Mouse (Mus musculus): ENCODE measurements around the gene Gm11733. TPM values are rescaled to one million over a fixed set of nuclear protein-coding genes. Genes with fewer than 3 reads are reported as not detected.
A peak's percentile ranks its signal among the peaks of the same experiment; 100 is the strongest.

Gm11733 gene
- total RNA-seq, 2 experiments from 2014 or later = not detected

DNA sequence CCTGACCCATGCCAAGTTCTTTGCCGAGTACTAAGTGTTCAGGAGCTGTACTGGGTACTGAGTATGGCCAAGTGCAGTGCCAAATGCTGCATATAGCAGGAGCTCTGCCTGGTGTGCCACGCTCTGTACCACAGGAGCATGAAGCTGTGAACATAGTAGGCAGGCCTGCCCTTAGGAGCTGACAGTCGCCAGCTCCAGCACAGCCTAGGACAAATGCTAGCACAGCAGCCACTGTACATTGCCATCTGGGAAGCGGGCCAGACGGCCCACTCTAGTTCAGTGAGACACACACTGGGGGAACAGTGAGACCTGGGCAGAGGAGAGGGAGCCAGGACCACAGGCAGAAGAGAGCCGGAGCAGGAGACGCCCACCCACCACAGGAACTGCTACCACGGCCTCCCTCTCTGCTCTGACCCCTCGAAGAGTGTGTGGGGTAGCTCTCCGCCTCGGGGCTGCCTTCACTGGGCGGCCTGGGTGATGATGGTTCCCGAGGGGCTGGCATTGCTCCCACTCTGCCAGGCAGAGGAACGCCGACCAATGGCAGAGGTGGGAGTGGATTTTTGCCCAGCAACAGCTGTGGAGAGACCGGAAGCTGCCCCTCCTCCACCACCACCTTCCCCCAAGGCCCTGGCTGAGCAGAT, 38.8 kb downstream of the Gm11733 start:
- intact Hi-C loops (cut with DNase I) = no loop called here
- DNase-seq (ENCODE audit: low spot score in 2 of 2) = peak; percentile 68 to 82

DNA sequence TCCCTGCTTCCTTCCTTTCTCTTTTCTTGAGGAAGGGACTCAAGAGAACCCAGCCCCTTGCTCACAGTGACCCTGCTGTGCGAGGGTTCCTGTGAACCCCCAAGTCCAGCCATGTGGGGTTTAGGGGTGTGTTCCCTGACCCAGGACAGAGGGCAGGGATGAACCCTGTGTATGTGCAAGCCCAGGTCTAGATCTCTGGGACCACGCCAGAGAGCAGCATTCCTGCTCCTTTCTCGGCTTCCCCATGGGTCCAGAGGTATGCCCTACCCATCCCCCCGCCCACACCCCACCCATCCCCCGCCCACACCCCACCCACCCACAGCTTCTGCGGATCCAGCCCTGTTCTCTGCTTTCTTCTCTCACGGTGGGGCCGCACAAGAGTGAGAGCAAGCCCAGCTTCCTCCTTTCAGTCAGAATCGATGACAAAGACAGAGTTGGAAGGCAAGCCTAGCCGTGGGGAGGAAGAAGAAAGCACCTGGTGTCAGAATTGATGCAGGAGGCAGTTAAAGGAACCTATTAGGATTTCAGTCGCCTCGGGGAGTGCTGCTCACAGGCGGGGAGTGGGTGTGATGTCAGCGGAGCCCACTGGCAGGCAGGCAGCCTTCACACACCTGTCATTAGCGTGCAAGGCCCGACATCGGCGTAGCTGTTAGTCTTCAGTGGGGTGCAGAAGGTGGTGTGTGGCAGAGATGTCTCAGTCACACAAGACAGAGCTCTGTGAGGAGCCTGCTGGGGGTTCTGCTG, 41.6 kb downstream of the Gm11733 start:
- peak in 1 of 2 experiments; percentile 26 for DNase-seq (ENCODE audit: low spot score in 2 of 2)
- intact Hi-C loops (cut with DNase I) = no loop called here

DNA sequence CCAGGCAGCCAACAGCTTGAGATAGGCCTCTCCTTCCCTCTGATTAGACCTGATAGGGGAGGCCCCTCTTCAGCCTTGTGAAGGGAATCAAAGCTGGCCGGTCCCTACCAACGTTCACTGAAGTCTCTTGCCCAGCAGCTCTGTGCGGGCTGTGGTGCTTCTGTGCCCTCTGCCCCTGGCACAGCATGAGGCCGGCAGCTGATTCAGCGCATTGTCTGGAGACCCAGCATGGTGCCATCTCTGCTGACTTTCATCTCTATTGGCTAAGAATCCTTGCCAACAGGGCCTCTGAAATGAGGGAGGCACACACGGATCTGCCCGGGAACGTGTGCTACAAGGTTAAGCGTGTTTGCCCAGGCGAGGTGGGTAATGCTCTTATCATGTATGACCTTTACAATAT, 48.2 kb downstream of the Gm11733 start:
- DNase-seq (ENCODE audit: low spot score in 2 of 2) = no peak
- intact Hi-C loops (cut with DNase I) = no loop called here

DNA sequence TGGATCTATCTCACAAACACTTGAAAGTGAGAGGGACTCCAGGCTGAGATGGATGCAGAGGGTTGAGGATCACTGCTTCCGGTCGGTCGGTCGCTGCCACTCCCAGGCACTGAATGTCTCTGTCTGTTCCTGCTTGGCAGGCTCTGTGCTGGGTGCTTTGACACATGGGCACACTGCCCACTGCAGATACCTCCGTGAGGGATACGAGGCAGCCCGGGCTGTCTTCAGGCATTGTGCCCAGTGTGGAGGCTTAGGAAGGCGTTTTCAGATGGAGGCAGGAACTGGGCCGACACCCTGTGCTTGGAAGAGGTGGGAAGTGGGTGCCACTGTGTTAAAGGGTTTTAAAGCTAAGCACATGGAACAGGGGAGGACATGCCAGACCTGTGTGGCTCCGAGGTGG, 50.7 kb downstream of the Gm11733 start:
- intact Hi-C loops (cut with DNase I) = loop anchor here (5.0 kb wide), 1 partner anchor 92 kb away; no protein-coding TSS in a partner anchor
- DNase-seq (ENCODE audit: low spot score in 2 of 2) = peak; percentile 53 to 88

DNA sequence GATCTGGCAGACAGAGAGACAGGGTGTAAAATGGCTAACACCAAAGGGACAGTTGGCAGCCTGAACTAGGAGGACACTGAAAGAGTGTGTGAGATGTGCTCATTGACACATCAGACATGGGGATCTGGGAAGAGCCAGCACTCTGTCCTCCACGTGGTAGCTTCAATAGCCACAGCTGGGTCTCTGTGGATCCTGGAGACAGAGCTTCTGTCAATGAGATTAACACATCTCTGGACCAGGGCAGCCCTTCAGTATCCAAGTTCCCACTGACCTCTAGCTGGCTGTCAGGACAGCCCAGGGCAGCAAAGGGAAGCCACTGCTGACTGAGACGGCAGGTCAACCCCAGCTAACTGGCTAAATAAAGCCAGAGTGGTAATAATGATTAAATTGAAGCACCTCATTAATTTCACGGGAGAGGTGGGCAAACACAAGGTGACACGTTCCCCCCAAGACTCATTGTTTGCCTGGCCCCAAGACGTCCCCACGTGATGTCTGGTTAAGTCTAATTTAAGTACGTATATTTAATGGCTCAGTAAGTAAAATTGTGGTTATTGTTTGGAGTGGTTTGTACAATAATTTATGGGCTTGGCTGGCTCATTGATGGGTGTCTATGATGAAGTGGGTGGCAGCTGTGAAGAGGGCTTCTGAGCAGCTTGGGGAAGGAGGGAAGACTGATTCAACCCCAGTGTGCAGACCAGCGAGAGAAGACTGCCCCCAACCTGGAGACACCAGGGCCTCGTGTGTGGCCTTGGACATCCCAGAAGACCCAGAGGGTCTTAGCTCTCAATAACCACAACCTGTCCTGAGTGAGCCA, 51.5 kb downstream of the Gm11733 start:
- intact Hi-C loops (cut with DNase I) = loop anchor here (5.0 kb wide), 1 partner anchor 92 kb away; no protein-coding TSS in a partner anchor
- no peak for DNase-seq (ENCODE audit: low spot score in 2 of 2)

DNA sequence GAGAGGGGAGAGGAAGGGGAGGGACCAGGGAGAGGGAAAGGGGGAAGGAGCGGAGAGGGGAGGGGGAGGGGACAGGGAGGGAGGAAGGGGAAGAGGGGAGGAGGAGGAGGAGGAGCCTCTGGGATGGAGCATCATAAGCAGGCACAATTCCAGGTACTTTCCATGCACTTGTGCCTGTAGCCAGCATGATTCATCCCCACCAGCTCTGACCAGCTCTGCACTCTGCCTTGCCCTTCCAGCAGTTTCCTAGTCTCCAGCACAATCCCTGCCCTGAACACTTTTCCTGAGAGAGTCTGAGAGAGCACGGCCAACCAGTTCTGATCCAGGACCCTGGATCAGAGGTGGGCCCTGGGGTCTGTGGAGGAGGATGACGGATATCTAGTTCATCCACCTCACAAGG, 52.4 kb downstream of the Gm11733 start:
- peak in 1 of 2 experiments; percentile 38 for DNase-seq (ENCODE audit: low spot score in 2 of 2)
- intact Hi-C loops (cut with DNase I) = loop anchor here (5.0 kb wide), 1 partner anchor 91 kb away; no protein-coding TSS in a partner anchor

Other genes with a start within 250 kb of the Gm11733 start
- 10 to 100 TPM; 53.4 to 55.2 TPM for gene Tnrc6c, start 169.9 kb downstream of the Gm11733 start, total RNA-seq (2021)

Data from left cerebral cortex, postnatal 25 days (tissue).